Mouse (Mus musculus): ENCODE results near the gene Trim14.
A peak's percentile ranks its signal among the peaks of the same experiment; 100 is the strongest.

- TF ChIP-seq CTCF (IDR thresholded peaks at IDR 0.05; ENCODE audit: insufficient read depth, low read length) (no peak), POLR2A (IDR thresholded peaks at IDR 0.05; ENCODE audit: borderline replicate concordance, extremely low read depth, low read depth, low read length) (peak; percentile 71; the same call in 1 of the 2 replicates)
These were observed 28.9 kb downstream of the Trim14 start for GRCm38 (mm10) chr4:46506801-46507610.

All from lung, adult 2 months (tissue).